Mouse (Mus musculus) ES-Bruce4 (cell line): ENCODE data around the gene Itsn1.

Experiments used
- CTCF ChIP-seq: IDR thresholded peaks from one replicate; pipeline ENCODE4 v1.8.1; 2011; ENCODE audit warnings: low read depth, low read length
- EP300 ChIP-seq: IDR thresholded peaks from 2 replicates; pipeline ENCODE4 v1.6.1; 2011; ENCODE audit warnings: low read depth, low read length; ENCODE audit not compliant: insufficient read depth
- POLR2A ChIP-seq: IDR thresholded peaks from one replicate; pipeline ENCODE4 v1.8.1; 2011; ENCODE audit warnings: low read length; ENCODE audit not compliant: insufficient read depth

DNA sequence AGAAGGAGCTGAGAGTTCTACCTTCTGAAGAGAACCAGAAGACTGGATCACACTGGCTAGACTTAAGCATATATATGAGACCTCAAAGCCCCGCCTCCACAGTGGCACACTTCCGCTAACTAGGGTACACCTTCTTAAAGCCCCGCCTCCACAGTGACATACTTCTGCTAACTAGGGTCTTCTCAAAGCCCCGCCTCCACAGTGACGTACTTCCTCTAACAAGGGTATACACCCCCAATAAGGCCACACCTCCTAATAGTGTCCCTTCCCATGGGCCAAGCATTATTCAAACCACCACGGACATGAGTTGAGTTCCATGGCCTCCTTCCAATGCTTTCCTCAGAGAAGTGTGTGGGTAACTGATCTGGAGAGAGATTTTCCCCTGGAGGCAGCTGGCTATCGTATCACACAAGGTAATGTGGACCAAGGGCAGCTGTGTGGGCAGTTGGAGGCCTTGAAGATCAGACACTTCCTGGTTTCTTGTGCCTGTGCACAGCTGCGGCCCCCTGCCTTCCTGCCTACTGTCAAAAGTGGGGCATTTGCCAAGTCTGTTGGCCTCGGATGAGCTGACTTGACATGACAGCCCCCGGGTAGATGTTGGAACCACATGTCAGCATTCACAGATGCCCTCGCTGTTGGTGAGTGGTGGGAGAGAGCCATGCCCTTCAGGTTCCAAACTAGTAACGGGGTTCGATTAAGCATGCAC lies 174.9 kb downstream of the Itsn1 start:
- TF ChIP-seq CTCF, result no peak
- no peak for TF ChIP-seq EP300
- no peak for TF ChIP-seq POLR2A
